Mouse (Mus musculus): ENCODE data around the gene Batf.

DNA sequence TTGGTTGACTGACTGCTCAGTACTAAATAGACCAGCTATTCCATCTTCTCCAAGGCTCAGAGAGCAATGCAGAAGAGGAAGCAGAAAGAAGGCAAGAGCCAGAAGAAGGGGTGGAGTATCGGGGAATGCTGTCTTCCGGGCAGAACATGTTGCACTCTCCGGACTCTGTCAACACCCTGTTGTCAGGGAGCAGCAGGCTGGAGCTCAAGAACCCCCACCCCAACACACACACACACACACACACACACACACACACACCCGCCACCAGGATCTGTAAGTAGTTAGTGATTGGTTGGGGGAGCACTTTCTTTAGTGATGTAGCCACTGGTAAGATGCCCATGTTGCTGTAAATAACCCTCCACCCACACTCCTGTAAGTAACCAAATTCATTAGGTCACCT, 38.8 kb downstream of the Batf start:
- TF ChIP-seq CTCF (IDR thresholded peaks at IDR 0.05; ENCODE audit: control insufficient read depth, insufficient read depth, low read length) (no peak), POLR2A (IDR thresholded peaks at IDR 0.05; ENCODE audit: borderline replicate concordance, control insufficient read depth, low read depth, low read length) (no peak)

Data from bone marrow, adult 2 months (tissue).